Mouse (Mus musculus) common myeloid progenitor, adult 5-6 weeks (primary cell): ENCODE results near the gene Rab7. TPM values are rescaled to one million over a fixed set of nuclear protein-coding genes. Genes with fewer than 3 reads are reported as not detected.

Source experiments
- total RNA-seq: library from RNA; stranded (forward); fragments of 200-1000, 187-1606 nt; gene quantifications from 2 replicates; pipeline ENCODE4 v1.2.3, GENCODE M21; 2017

The Rab7 gene
- total RNA-seq, 1 experiment from 2014 or later: 94.2 TPM

Other genes with a start within 250 kb of the Rab7 start
- 7.1 and 10.1 TPM in 2 replicates for gene Rab43, start 233.1 kb downstream of the Rab7 start, total RNA-seq
- gene Gm45140, start 209.5 kb downstream of the Rab7 start, total RNA-seq: 16.3 and 25.1 TPM in 2 replicates
- gene Isy1, start 206.5 kb downstream of the Rab7 start, total RNA-seq: 140 and 162 TPM in 2 replicates
- gene Cnbp, start 194.2 kb downstream of the Rab7 start, total RNA-seq: 1,356 and 1,403 TPM in 2 replicates
- 54.9 and 59.2 TPM in 2 replicates for gene Copg1, start 157.5 kb downstream of the Rab7 start, total RNA-seq
- gene Hmces, start 131.3 kb downstream of the Rab7 start, total RNA-seq: 44.9 and 47.6 TPM in 2 replicates
- gene H1fx, start 63.6 kb downstream of the Rab7 start, total RNA-seq: 3.2 TPM in 1 of 2 replicates, not detected in the other
- 196 and 216 TPM in 2 replicates for gene Rpn1, start 39.2 kb upstream of the Rab7 start, total RNA-seq
- 48.1 and 78.8 TPM in 2 replicates for gene Gata2, start 148.6 kb upstream of the Rab7 start, total RNA-seq
- gene Dnajb8, start 177.0 kb upstream of the Rab7 start, total RNA-seq: not detected in 2 replicates